Mouse (Mus musculus) embryonic facial prominence, embryonic 11.5 days (tissue): ENCODE measurements around the gene Zfp316. TPM values are rescaled to one million over a fixed set of nuclear protein-coding genes. Genes with fewer than 3 reads are reported as not detected.

ENCODE experiments used
- ATAC-seq: fragments of 200-750 bp; cut with Nextera tagmentation; replicated peaks from 2 replicates; pipeline ENCODE4 v1.8.0; 2017; ENCODE audit warnings: low read depth; ENCODE audit not compliant: insufficient number of reproducible peaks, low FRiP score, low TSS enrichment
- DNase-seq: peaks from one replicate; pipeline ENCODE4 v3.0.0-alpha.2; 2015; ENCODE audit warnings: low spot score
- H3K27ac ChIP-seq: fragments of 300-500 bp; sonication (generic); replicated peaks from 2 replicates; pipeline ENCODE4 v1.5.1; 2014; ENCODE audit warnings: mild to moderate bottlenecking, low read depth, low read length, control low read depth
- H3K27me3 ChIP-seq: fragments of 300-500 bp; sonication (generic); 2 replicates; pipeline ENCODE4 v1.6.1; 2014; ENCODE audit warnings: mild to moderate bottlenecking, low read length, moderate library complexity, mixed read lengths; ENCODE audit not compliant: control insufficient read depth, insufficient read depth
- H3K36me3 ChIP-seq: fragments of 300-500 bp; sonication (generic); replicated peaks from 2 replicates; pipeline ENCODE4 v1.6.1; 2014; ENCODE audit warnings: low read depth, mild to moderate bottlenecking, low read length, moderate library complexity, mixed read lengths; ENCODE audit not compliant: control insufficient read depth, insufficient read depth
- H3K4me1 ChIP-seq: fragments of 300-500 bp; sonication (generic); 2 replicates; pipeline ENCODE4 v1.6.1; 2014; ENCODE audit warnings: low read length, mixed read lengths; ENCODE audit not compliant: control insufficient read depth, insufficient read depth
- H3K4me2 ChIP-seq: fragments of 300-500 bp; sonication (generic); 2 replicates; pipeline ENCODE4 v1.6.1; 2014; ENCODE audit warnings: low read depth, mild to moderate bottlenecking, control low read depth, low read length, moderate library complexity
- H3K4me3 ChIP-seq: fragments of 300-500 bp; sonication (generic); 2 replicates; pipeline ENCODE4 v1.5.1; 2014; ENCODE audit warnings: low read depth, low read length, control low read depth
- H3K9ac ChIP-seq: fragments of 300-500 bp; sonication (generic); replicated peaks from 2 replicates; pipeline ENCODE4 v1.6.1; 2014; ENCODE audit warnings: mild to moderate bottlenecking, control low read depth, low read length
- H3K9me3 ChIP-seq: fragments of 300-500 bp; sonication (generic); replicated peaks from 2 replicates; pipeline ENCODE4 v1.6.1; 2016; ENCODE audit warnings: mild to moderate bottlenecking, low read length, inconsistent platforms, mixed read lengths; ENCODE audit not compliant: control insufficient read depth
- WGBS: fragments of 180-500 bp; shearing (Covaris S2); extraction: QIAGEN DNeasy Blood & Tissue Kit; methylation state at CpG from one replicate; pipeline ENCODE4 v1.1.7; 2014; 5-methylcytosine and 5-hydroxymethylcytosine counted together
- polyA plus RNA-seq: library from polyadenylated mRNA; unstranded; fragments of >200 nt; fragmentation: Nextera tagmentation; extraction: Ambion mirVana; gene quantifications from 2 replicates; pipeline ENCODE4 v1.2.1, GENCODE M21; 2014

Zfp316 gene
- polyA plus RNA-seq, 1 experiment from 2014 or later, result 2.1 TPM

DNA sequence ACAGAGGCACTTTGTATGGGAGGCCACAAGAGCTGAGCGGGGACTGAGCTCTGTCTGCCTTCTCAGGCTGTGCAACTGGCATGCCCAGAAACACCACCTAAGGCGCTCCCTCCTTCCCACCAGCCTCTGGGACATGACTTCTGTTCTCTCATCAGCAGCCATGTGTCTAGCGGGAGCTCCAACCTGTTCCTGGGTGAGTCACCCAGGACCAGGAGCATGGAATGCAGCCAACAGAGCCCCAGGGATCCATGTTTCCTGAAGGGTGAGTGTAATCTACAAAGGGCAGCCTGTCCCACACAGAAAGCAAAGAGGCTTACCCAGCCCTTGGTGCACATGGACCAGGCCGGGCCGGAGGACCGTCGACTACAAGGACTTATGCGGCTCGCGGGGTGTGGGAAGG lies 5.1 kb downstream of the Zfp316 start:
- H3K4me3 ChIP-seq, result no peak overlapping the region
- H3K36me3 ChIP-seq, result no peaks in the 10 kb centered on the region; the same call in none of the 2 replicates
- no peak for DNase-seq
- no peaks in the 10 kb centered on the region; the same call in none of the 2 replicates for H3K4me1 ChIP-seq
- no peak overlapping the region for H3K27ac ChIP-seq
- no peaks in the 10 kb centered on the region for H3K9me3 ChIP-seq
- no peak for ATAC-seq
- H3K27me3 ChIP-seq, result no peaks in the 10 kb centered on the region
- no peak overlapping the region for H3K9ac ChIP-seq
- no peak overlapping the region for H3K4me2 ChIP-seq
- 88% methylated on average over 10 of the region's 10 CpGs for WGBS

DNA sequence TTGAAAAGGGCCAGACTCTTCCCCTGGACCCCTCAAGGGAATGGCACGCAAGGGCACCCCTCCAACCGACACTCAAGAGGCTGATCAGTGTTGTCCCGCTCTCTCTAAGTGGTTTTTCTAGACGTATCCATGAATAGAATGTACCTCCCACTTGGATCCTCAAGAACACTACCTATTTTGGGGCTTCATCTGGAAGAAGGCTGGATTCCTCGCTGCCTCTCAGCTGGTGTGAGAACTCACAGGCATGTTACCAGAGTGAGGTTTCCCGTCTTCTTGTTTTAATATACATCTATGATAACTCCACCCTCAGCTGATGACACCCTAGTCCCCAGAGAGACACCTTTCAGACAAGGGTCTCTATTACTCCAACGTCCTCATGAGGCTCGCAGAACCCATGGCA lies 8.2 kb downstream of the Zfp316 start:
- H3K9me3 ChIP-seq, result no peaks in the 10 kb centered on the region
- H3K36me3 ChIP-seq, result no peaks in the 10 kb centered on the region; the same call in none of the 2 replicates
- no peak overlapping the region for H3K9ac ChIP-seq
- peaks cover 11% of the 10 kb centered on the region for H3K27me3 ChIP-seq
- DNase-seq, result no peak
- no peaks in the 10 kb centered on the region for H3K4me1 ChIP-seq
- 93% methylated on average over 8 of the region's 8 CpGs for WGBS
- no peak overlapping the region for H3K4me2 ChIP-seq
- ATAC-seq, result no peak
- no peak overlapping the region for H3K4me3 ChIP-seq
- no peak overlapping the region for H3K27ac ChIP-seq

DNA sequence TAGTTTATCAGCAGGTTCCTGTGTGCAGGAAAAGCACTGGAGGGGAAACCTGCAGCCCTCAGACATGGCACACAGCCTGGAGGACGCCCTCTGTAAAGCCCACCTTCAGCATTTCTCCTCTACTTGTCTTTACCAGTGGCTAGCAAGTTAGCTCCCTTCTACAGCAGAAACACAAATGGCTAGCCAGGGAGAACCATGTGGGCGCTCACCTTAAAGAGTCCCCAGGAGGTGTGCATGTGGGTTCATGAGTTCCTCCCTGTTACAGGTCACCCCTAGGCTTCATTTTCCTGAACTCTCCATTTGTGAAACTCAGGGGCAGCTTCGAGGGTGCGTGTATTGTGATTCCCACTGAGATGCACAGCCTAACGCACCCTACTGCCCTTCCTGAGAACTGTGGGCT lies 14.0 kb downstream of the Zfp316 start:
- Histone ChIP-seq H3K27ac (no peak overlapping the region), H3K36me3 (no peaks in the 10 kb centered on the region), H3K4me2 (no peak overlapping the region), H3K27me3 (peaks cover 68% of the 10 kb centered on the region), H3K9me3 (no peaks in the 10 kb centered on the region), H3K4me3 (no peak overlapping the region), H3K9ac (no peak overlapping the region), H3K4me1 (peaks cover 5% of the 10 kb centered on the region; the same call in 1 of the 2 replicates)
- no peak for DNase-seq
- 73% methylated on average over 5 of the region's 5 CpGs for WGBS
- ATAC-seq, result no peak

DNA sequence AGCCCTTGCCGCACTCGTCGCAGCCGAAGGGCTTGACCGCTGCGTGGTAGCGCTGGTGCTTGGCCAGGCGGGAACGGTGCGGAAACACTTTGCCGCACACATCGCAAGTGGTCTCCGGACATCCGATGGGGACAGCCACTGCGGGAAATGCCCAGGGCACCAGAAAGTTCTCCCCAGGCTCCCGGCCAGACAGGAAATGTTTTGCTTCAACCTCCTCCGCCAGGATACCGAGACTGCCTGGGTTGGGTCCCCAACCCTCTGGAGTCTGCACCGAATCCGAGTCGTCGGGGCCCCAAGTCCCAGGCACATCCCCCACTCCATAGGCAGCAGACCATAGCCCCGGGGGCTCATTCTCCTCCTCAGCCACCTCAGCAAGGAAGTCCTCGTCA lies 14.7 kb downstream of the Zfp316 start:
- Histone ChIP-seq H3K9me3 (no peaks in the 10 kb centered on the region), H3K27ac (no peak overlapping the region), H3K4me1 (peaks cover 5% of the 10 kb centered on the region; the same call in 1 of the 2 replicates), H3K4me2 (no peak overlapping the region), H3K36me3 (no peaks in the 10 kb centered on the region), H3K9ac (no peak overlapping the region), H3K27me3 (peaks cover 68% of the 10 kb centered on the region), H3K4me3 (no peak overlapping the region)
- ATAC-seq, result no peak
- WGBS, result 6% methylated on average over 24 of the region's 24 CpGs
- DNase-seq, result no peak

DNA sequence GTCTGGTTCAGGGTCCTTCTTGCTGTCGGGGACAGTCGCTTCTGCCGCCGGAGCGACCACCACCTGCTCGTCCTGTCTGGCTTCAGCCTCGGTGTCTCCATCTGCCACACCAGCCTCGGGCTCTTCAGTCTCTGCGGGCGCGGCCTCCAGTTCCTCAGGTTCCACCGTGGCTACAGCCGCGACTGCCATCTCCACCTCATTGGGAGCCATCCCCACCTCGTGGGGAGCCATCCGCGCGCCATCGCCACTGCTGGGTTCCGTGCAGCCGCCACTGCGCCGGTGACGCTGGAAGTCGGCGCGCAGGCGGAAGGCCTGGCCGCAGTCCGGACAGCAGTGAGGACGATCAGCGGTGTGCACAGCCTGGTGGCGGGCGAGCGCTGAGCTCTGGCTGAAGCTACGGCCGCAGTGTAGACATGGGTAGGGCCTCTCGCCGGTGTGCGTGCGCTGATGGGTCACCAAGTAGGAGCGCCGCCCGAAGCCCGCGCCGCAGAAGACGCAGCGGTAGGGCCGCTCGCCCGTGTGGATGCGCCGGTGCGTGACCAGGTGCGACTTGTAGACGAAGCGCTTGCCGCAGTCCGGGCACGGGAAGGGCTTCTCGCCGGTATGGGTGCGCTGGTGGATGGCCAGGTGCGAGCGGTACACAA lies 15.2 kb downstream of the Zfp316 start:
- Histone ChIP-seq H3K4me1 (peaks cover 5% of the 10 kb centered on the region; the same call in 1 of the 2 replicates), H3K9me3 (no peaks in the 10 kb centered on the region), H3K27ac (no peak overlapping the region), H3K27me3 (peaks cover 68% of the 10 kb centered on the region), H3K9ac (no peak overlapping the region), H3K4me3 (0 out of 2 replicates have a peak overlapping the region, but pooled peaks have one; percentile 8), H3K36me3 (no peaks in the 10 kb centered on the region), H3K4me2 (peak overlapping the region; percentile 89)
- no peak for DNase-seq
- peak; percentile 50; the same call in 1 of the 2 replicates for ATAC-seq
- WGBS, result 3% methylated on average over 66 of the region's 66 CpGs

DNA sequence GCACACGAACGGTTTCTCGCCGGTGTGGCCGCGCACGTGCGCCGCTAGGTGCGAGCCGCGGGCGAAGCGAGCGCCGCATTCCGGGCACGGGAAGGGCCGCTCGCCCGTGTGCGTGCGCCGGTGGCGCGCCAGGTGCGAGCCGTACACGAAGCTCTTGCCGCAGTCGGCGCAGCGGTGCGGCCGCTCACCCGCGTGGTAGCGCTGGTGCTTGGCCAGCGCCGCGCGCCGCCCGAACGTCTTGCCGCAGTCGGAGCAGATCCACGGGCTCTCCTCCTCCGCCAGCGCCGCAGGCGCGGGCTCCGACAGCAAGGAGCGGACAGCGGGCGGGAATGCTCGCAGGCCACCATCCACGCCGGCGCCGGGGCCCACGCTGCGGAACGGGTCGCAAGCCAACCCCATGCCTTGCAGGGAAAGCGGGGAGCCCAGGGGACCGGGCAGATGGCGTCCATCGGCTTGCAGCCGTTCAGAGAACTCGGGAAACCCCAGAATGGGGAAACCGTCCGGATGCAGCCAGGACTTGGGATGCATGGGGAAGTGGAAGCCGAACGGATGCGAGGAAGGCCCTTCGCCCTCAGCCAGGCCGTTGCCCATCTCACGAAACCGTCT lies 15.8 kb downstream of the Zfp316 start:
- Histone ChIP-seq H3K27me3 (peaks cover 68% of the 10 kb centered on the region), H3K9ac (peak overlapping the region; percentile 39), H3K4me2 (peak overlapping the region; percentile 89), H3K27ac (no peak overlapping the region), H3K4me1 (peaks cover 5% of the 10 kb centered on the region; the same call in 1 of the 2 replicates), H3K9me3 (no peaks in the 10 kb centered on the region), H3K36me3 (no peaks in the 10 kb centered on the region), H3K4me3 (peak overlapping the region; percentile 38)
- 3% methylated on average over 77 of the region's 81 CpGs for WGBS
- DNase-seq, result peak; percentile 34
- no peak for ATAC-seq

DNA sequence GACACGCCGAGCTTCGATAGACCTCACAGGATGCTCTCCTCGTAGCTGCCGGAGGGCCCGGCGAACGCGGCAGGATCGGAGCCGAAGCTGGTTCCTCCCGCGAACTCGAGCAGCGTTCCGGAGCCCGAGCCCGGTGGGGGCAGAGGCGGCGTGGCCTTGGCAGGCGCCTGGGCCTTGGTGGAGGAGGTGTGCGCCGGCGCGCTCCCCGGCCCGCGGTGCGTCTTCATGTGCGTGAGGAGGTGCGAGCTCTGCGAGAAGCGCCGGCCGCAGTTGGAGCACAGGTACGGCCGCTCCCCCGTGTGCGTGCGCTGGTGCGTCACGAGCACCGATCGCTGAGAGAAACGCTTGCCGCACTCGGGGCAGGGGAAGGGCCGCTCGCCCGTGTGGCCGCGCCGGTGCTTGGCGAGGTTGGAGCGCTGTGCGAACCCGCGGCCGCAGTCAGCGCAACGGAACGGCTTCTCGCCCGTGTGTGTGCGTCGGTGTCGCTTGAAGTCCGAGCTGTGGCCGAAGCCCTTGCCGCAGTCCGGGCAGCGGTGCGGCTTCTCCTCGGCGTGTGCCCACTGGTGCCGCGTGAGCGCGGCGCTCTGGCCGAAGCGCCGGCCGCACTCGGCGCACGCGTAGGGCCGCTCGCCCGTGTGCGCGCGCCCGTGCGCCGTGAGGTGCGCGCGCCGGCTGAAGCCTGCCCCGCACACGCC lies 16.5 kb downstream of the Zfp316 start:
- DNase-seq, result peak; percentile 29

DNA sequence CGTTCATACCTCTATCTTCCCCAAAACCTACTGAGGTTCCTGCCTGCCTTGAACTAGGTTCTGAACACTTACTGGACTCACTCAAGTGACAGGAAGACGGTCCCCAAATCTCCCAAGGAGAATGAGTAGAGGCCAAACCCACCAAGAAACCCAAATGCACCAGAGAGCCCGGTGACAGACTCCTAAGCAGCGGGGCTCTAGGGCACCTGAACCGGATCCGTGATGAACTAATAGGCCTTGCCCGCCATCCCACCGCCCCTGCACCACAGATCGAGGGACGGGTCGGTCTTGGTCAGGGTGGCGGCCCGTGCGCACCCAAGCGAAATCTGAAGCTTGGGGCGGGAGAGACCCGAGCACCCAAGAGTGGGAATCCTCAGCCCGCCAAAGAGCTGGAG lies 17.0 kb downstream of the Zfp316 start:
- Histone ChIP-seq H3K27me3 (peaks cover 68% of the 10 kb centered on the region), H3K9me3 (no peaks in the 10 kb centered on the region), H3K27ac (no peak overlapping the region), H3K4me3 (peak overlapping the region; percentile 38; the same call in 1 of the 2 replicates), H3K4me1 (peaks cover 5% of the 10 kb centered on the region; the same call in 1 of the 2 replicates), H3K36me3 (no peaks in the 10 kb centered on the region), H3K9ac (no peak overlapping the region), H3K4me2 (peak overlapping the region; percentile 89)
- 10% methylated on average over 18 of the region's 18 CpGs for WGBS
- no peak for DNase-seq
- no peak for ATAC-seq

More for the DNA sequence above, 16.5 kb downstream of the Zfp316 start:
- H3K9ac ChIP-seq, result peak overlapping the region; percentile 39
- 3% methylated on average over 91 of the region's 103 CpGs for WGBS
- peaks cover 68% of the 10 kb centered on the region for H3K27me3 ChIP-seq
- H3K36me3 ChIP-seq, result no peaks in the 10 kb centered on the region
- H3K4me1 ChIP-seq, result peaks cover 5% of the 10 kb centered on the region; the same call in 1 of the 2 replicates
- H3K9me3 ChIP-seq, result no peaks in the 10 kb centered on the region
- no peak for ATAC-seq
- peak overlapping the region; percentile 38 for H3K4me3 ChIP-seq
- no peak overlapping the region for H3K27ac ChIP-seq
- H3K4me2 ChIP-seq, result peak overlapping the region; percentile 89
